Mouse (Mus musculus): ENCODE results near the gene Sema4g. TPM values are rescaled to one million over a fixed set of nuclear protein-coding genes. Genes with fewer than 3 reads are reported as not detected.

Gene Sema4g
- total and polyA plus RNA-seq, 3 experiments: 0.13 to 0.30 (median 0.22) TPM

DNA sequence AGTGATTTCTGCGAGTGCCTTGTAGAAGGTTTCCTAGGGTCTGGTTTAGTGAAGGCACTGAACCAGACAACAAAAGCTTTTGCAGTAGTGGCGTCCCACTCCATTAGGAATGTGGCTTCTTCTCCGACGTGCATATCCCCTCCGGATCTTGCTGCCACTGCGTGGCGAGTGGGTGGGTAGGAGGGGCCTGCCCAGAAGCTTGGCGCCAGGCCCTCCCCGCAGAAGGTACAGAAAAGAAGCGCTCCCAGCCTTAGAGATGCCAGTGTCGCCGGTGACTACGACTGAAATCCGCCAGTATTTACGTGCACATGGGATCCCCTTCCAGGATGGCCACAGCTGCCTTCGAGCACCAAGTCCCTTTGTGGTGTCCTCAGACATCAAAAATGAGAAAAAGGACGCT, 18.1 kb downstream of the Sema4g start:
- Histone ChIP-seq H3K36me3 (replicated peaks) (peaks cover 83% of the 10 kb centered on the region), H3K4me1 (ENCODE audit: insufficient read depth, low read depth, low read length) (peaks cover 63% of the 10 kb centered on the region), H3K27me3 (ENCODE audit: insufficient read depth, low read length) (no peaks in the 10 kb centered on the region), H3K4me3 (ENCODE audit: low read depth, low read length) (peak overlapping the region; percentile 96), H3K9me3 (replicated peaks) (no peaks in the 10 kb centered on the region)
- TF ChIP-seq CTCF (IDR thresholded peaks at IDR 0.05; ENCODE audit: low read depth, low read length) (no peak), GATA1 (IDR thresholded peaks at IDR 0.05; ENCODE audit: borderline replicate concordance, low read length) (no peak), TAL1 (conservative IDR thresholded peaks at IDR 0.05; ENCODE audit: low read depth, low read length) (no peak), GATA2 (IDR thresholded peaks at IDR 0.05; ENCODE audit: borderline replicate concordance, low read depth, low read length) (no peak), POLR2AphosphoS5 (IDR thresholded peaks at IDR 0.05; ENCODE audit: insufficient replicate concordance, low read depth, low read length) (no peak)
- ATAC-seq (ENCODE audit: extremely low read depth, insufficient number of reproducible peaks, low FRiP score, poor library complexity, severe bottlenecking): no peak
- DNase-seq (ENCODE audit: low spot score): peak; percentile 34

DNA sequence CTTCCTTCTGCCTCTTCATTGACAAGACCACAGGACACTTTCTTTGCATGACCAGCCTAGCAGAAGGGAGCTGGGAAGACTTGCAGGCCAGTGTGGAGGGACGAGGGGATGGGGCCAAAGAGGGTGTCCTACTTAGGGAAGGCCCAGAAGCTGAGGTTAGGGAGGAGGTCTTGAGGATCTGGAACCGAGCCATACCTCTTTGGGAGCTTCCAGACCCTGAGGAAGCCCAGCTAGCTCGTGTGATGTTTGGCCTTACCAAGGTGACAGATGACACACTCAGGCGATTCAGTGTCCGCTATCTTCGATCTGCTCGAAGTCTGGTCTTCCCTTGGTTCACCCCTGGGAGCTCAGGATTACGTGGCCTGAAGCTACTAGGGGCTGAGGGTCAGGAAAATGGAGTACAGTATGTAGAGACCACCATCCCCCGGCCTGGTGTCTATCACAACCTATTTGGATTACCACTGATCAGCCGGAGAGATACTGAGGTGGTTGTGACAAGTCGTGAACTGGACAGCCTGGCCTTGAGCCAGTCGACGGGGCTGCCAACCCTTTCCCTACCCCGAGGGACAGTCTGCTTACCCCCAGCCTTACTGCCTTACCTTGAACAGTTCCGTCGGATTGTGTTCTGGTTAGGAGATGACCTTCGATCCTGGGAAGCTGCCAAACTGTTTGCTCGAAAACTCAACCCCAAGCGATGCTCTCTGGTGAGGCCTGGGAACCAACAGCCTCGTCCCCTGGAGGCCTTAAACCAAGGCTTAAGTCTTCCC, 18.7 kb downstream of the Sema4g start:
- Histone ChIP-seq H3K4me3 (ENCODE audit: low read depth, low read length) (peak overlapping the region; percentile 96), H3K27me3 (ENCODE audit: insufficient read depth, low read length) (no peaks in the 10 kb centered on the region), H3K36me3 (replicated peaks) (peaks cover 83% of the 10 kb centered on the region), H3K4me1 (ENCODE audit: insufficient read depth, low read depth, low read length) (peaks cover 60% of the 10 kb centered on the region), H3K9me3 (replicated peaks) (no peaks in the 10 kb centered on the region)
- no peak for ATAC-seq (ENCODE audit: extremely low read depth, insufficient number of reproducible peaks, low FRiP score, poor library complexity, severe bottlenecking)
- no peak for DNase-seq (ENCODE audit: low spot score)
- TF ChIP-seq POLR2AphosphoS5 (IDR thresholded peaks at IDR 0.05; ENCODE audit: insufficient replicate concordance, low read depth, low read length) (no peak), CTCF (IDR thresholded peaks at IDR 0.05; ENCODE audit: low read depth, low read length) (no peak), GATA1 (IDR thresholded peaks at IDR 0.05; ENCODE audit: borderline replicate concordance, low read length) (no peak), TAL1 (conservative IDR thresholded peaks at IDR 0.05; ENCODE audit: low read depth, low read length) (no peak), GATA2 (IDR thresholded peaks at IDR 0.05; ENCODE audit: borderline replicate concordance, low read depth, low read length) (no peak)

DNA sequence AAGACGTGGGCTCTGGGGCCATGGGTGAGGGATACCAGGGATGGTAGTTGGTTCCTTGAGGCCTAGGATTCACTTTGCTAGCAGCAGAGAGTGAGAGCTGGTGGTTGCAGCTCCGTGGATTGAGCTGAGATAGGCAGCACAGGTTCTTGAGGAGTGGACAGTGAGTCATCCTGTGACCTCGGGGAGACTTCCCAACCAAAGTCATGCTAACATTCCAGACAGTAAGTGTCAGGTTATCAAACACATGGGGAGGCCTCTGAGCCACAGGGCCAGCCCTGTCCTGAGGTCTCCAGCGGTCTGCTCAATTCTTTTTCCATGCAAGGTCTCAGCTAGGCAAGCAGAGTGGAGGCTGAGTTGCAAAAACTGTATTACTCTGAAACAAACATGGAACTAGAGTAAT, 21.7 kb downstream of the Sema4g start:
- Histone ChIP-seq H3K27me3 (ENCODE audit: insufficient read depth, low read length) (no peaks in the 10 kb centered on the region), H3K9me3 (replicated peaks) (no peaks in the 10 kb centered on the region), H3K4me3 (ENCODE audit: low read depth, low read length) (no peak overlapping the region), H3K36me3 (replicated peaks) (peaks cover 63% of the 10 kb centered on the region), H3K4me1 (ENCODE audit: insufficient read depth, low read depth, low read length) (peaks cover 62% of the 10 kb centered on the region)
- ATAC-seq (ENCODE audit: extremely low read depth, insufficient number of reproducible peaks, low FRiP score, poor library complexity, severe bottlenecking) (no peak), DNase-seq (ENCODE audit: low spot score) (no peak)
- TF ChIP-seq POLR2AphosphoS5 (IDR thresholded peaks at IDR 0.05; ENCODE audit: insufficient replicate concordance, low read depth, low read length) (no peak), CTCF (IDR thresholded peaks at IDR 0.05; ENCODE audit: low read depth, low read length) (no peak), GATA1 (IDR thresholded peaks at IDR 0.05; ENCODE audit: borderline replicate concordance, low read length) (no peak), TAL1 (conservative IDR thresholded peaks at IDR 0.05; ENCODE audit: low read depth, low read length) (no peak), GATA2 (IDR thresholded peaks at IDR 0.05; ENCODE audit: borderline replicate concordance, low read depth, low read length) (no peak)

DNA sequence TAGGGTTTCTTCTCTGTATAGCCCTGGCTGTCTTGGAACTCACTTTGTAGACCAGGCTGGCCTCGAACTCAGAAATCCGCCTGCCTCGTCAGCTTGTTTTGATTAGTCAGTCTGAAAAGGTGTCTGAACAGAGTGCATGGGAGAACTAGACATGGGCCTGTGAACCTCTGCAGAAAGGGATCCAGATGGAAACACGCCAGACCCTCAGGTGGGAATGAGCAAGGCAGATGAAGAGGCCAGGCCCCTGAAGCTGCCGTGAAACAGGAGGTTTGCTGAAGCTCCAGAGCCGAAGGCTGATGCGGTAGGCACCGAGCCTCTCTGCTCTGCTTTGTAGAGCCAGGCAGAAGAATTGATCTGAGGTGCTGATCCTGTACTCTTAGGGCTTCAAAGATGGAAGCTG, 23.3 kb downstream of the Sema4g start:
- Histone ChIP-seq H3K27me3 (ENCODE audit: insufficient read depth, low read length) (no peaks in the 10 kb centered on the region), H3K4me3 (ENCODE audit: low read depth, low read length) (no peak overlapping the region), H3K36me3 (replicated peaks) (peaks cover 59% of the 10 kb centered on the region), H3K9me3 (replicated peaks) (no peaks in the 10 kb centered on the region), H3K4me1 (ENCODE audit: insufficient read depth, low read depth, low read length) (peaks cover 68% of the 10 kb centered on the region)
- TF ChIP-seq TAL1 (conservative IDR thresholded peaks at IDR 0.05; ENCODE audit: low read depth, low read length): no peak
- TF ChIP-seq CTCF (IDR thresholded peaks at IDR 0.05; ENCODE audit: low read depth, low read length): no peak
- no peak for TF ChIP-seq POLR2AphosphoS5 (IDR thresholded peaks at IDR 0.05; ENCODE audit: insufficient replicate concordance, low read depth, low read length)
- no peak for TF ChIP-seq GATA2 (IDR thresholded peaks at IDR 0.05; ENCODE audit: borderline replicate concordance, low read depth, low read length)
- TF ChIP-seq GATA1 (IDR thresholded peaks at IDR 0.05; ENCODE audit: borderline replicate concordance, low read length): no peak
- ATAC-seq (ENCODE audit: extremely low read depth, insufficient number of reproducible peaks, low FRiP score, poor library complexity, severe bottlenecking) (no peak), DNase-seq (ENCODE audit: low spot score) (no peak)

DNA sequence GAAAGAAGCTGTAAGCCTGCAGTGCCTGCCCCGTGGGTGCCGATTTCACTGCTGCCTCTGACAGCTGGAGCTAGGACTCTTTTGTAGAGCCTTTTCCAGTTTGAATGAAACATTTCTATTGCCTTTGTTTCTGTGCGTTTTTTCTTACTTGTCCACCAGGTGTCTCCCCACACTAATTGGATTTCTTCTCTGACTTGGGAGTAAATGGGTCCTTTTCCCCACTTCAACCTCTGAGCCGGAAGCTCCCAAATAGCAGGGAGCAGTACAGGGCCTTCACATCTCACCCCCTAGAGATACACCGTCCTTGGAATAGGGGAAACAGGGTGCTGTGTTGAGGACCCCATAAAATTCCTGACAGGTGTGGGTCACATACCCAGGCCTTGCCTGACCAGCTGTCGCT, 23.7 kb downstream of the Sema4g start:
- H3K4me3 ChIP-seq (ENCODE audit: low read depth, low read length): no peak overlapping the region
- TF ChIP-seq CTCF (IDR thresholded peaks at IDR 0.05; ENCODE audit: low read depth, low read length) (no peak), GATA2 (IDR thresholded peaks at IDR 0.05; ENCODE audit: borderline replicate concordance, low read depth, low read length) (no peak), POLR2AphosphoS5 (IDR thresholded peaks at IDR 0.05; ENCODE audit: insufficient replicate concordance, low read depth, low read length) (no peak), TAL1 (conservative IDR thresholded peaks at IDR 0.05; ENCODE audit: low read depth, low read length) (no peak), GATA1 (IDR thresholded peaks at IDR 0.05; ENCODE audit: borderline replicate concordance, low read length) (no peak)
- H3K27me3 ChIP-seq (ENCODE audit: insufficient read depth, low read length): no peaks in the 10 kb centered on the region
- H3K4me1 ChIP-seq (ENCODE audit: insufficient read depth, low read depth, low read length): peaks cover 67% of the 10 kb centered on the region
- DNase-seq (ENCODE audit: low spot score): no peak
- H3K9me3 ChIP-seq (replicated peaks): no peaks in the 10 kb centered on the region
- H3K36me3 ChIP-seq (replicated peaks): peaks cover 55% of the 10 kb centered on the region
- ATAC-seq (ENCODE audit: extremely low read depth, insufficient number of reproducible peaks, low FRiP score, poor library complexity, severe bottlenecking): no peak

DNA sequence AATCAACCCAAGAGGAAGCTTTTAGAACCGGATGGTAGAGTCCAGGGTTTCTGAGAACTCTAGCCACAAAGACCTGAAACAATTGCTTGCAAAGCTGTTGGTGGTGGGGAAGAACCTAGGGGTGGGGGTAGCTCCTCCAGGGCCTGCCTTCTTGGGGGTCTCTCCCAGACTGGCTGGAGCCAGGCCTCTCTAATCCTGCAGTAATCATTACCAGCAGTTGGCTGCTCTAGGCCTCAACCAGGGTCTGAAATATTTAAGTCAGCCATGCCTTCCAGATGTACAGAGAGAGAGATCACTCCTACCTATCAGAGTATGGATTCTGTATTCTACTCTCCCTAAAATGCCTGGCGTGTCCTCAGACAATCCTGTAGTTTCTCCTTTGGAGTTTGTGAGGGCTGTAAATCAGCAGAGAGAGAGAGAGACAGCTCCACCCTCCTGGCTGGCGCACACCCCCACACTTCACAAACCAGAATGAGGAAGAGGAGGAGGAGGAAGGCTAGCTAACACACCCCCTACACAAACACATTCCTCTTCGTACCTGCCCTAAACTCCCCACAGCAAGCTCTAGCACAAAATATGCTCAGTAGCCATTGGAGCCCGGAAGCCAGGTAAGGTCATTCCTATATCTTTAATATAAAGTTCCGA, 24.8 kb downstream of the Sema4g start:
- peak overlapping the region; percentile 76; the same call in 1 of the 2 replicates for H3K4me3 ChIP-seq (ENCODE audit: low read depth, low read length)
- H3K36me3 ChIP-seq (replicated peaks): peaks cover 44% of the 10 kb centered on the region
- H3K27me3 ChIP-seq (ENCODE audit: insufficient read depth, low read length): no peaks in the 10 kb centered on the region
- peaks cover 61% of the 10 kb centered on the region for H3K4me1 ChIP-seq (ENCODE audit: insufficient read depth, low read depth, low read length)
- no peak for DNase-seq (ENCODE audit: low spot score)
- ATAC-seq (ENCODE audit: extremely low read depth, insufficient number of reproducible peaks, low FRiP score, poor library complexity, severe bottlenecking): no peak
- TF ChIP-seq GATA2 (IDR thresholded peaks at IDR 0.05; ENCODE audit: borderline replicate concordance, low read depth, low read length) (no peak), CTCF (IDR thresholded peaks at IDR 0.05; ENCODE audit: low read depth, low read length) (no peak), TAL1 (conservative IDR thresholded peaks at IDR 0.05; ENCODE audit: low read depth, low read length) (no peak), GATA1 (IDR thresholded peaks at IDR 0.05; ENCODE audit: borderline replicate concordance, low read length) (no peak), POLR2AphosphoS5 (IDR thresholded peaks at IDR 0.05; ENCODE audit: insufficient replicate concordance, low read depth, low read length) (no peak)
- H3K9me3 ChIP-seq (replicated peaks): no peaks in the 10 kb centered on the region

Measured in G1E (cell line).